Mouse (Mus musculus): ENCODE results near the gene Grm4. TPM values are rescaled to one million over a fixed set of nuclear protein-coding genes. Genes with fewer than 3 reads are reported as not detected.

The Grm4 gene
- polyA plus RNA-seq, 2 experiments = 0.01 TPM; not detected in 1

DNA sequence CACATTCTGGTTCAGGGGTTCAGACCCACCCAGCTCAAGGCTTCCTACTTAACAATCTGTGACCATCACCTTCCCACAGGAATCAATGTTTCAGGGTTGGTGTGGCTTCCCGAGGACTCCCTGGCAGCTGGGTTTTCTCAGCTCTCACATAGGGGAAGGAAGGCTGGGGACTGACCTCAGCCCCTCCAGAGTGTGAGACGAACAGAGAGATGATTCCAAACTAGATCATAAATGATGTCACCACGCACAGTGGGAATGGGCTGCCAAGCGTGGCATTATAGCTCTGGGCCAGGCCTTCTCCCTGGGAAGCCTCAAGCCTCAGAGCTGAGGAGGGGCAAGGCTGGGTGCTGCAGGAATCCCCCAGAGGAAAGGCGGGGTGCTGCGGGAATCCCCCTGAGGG is 96.8 kb downstream of the Grm4 start:
- WGBS (ENCODE audit: insufficient replicate concordance) = 56% methylated on average over 6 of the region's 6 CpGs
- Histone ChIP-seq H3K27me3 (ENCODE audit: control insufficient read depth, insufficient read depth, low read length) (no peaks in the 10 kb centered on the region), H3K9me3 (ENCODE audit: control insufficient read depth, low read length) (no peaks in the 10 kb centered on the region), H3K4me2 (ENCODE audit: low read depth) (no peak overlapping the region), H3K36me3 (replicated peaks; ENCODE audit: control insufficient read depth, insufficient read depth, low read depth) (no peaks in the 10 kb centered on the region), H3K9ac (replicated peaks) (no peak overlapping the region), H3K4me1 (replicated peaks; ENCODE audit: control insufficient read depth in 2 of 2, insufficient read depth in 2 of 2, low read length in 1 of 2) (no peaks in the 10 kb centered on the region), H3K27ac (no peak overlapping the region), H3K4me3 (ENCODE audit: insufficient read depth in 1 of 2, low read depth in 2 of 2, low read length in 2 of 2) (no peak overlapping the region)
- ATAC-seq (ENCODE audit: insufficient read depth) = no peak
- TF ChIP-seq EP300 (IDR thresholded peaks at IDR 0.05; ENCODE audit: low read depth) (no peak), CTCF (IDR thresholded peaks at IDR 0.05; ENCODE audit: low read depth) (no peak)
- DNase-seq (ENCODE audit: low read depth in 3 of 3, low spot score in 3 of 3) = no peak

DNA sequence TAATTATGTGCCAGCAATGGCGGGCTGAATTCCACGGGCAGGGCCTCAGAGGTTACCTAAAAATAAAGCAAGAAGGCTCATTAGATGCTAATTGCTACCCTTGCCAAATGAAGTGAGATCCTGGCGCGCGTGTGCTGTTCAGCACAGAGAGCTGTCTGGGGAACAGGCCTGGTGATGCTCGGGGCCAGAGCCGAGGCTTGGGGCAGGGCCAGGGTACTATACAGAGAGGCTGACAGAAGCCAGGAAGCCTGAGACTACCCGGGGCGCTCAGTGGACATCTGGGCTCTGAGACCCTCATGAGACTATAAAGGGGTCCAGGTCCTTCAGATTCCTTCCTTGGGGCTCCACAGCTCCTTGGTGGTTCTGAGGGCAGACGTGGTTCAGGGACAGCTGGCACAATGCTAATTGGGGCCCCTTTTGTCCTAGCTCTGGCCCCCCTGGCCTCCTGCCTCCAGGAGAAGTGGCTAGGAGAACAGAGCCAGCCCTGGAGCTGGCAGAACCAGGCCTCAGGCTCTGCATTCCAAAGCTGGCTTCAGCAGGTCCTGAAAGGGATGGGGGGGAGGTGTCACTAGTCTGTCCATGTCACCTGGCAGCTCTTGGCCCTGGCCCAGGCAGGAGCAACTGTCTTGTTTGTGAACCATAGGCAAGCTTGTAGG is 98.3 kb downstream of the Grm4 start:
- H3K4me1 ChIP-seq (replicated peaks; ENCODE audit: control insufficient read depth in 2 of 2, insufficient read depth in 2 of 2, low read length in 1 of 2) = no peaks in the 10 kb centered on the region
- H3K36me3 ChIP-seq (replicated peaks; ENCODE audit: control insufficient read depth, insufficient read depth, low read depth) = no peaks in the 10 kb centered on the region
- no peak overlapping the region for H3K27ac ChIP-seq
- no peak overlapping the region for H3K4me2 ChIP-seq (ENCODE audit: low read depth)
- H3K9ac ChIP-seq (replicated peaks) = no peak overlapping the region
- H3K9me3 ChIP-seq (ENCODE audit: control insufficient read depth, low read length) = no peaks in the 10 kb centered on the region
- TF ChIP-seq EP300 (IDR thresholded peaks at IDR 0.05; ENCODE audit: low read depth) = no peak
- TF ChIP-seq CTCF (IDR thresholded peaks at IDR 0.05; ENCODE audit: low read depth) = no peak
- DNase-seq (ENCODE audit: low read depth in 3 of 3, low spot score in 3 of 3) (no peak), ATAC-seq (ENCODE audit: insufficient read depth) (no peak)
- no peaks in the 10 kb centered on the region for H3K27me3 ChIP-seq (ENCODE audit: control insufficient read depth, insufficient read depth, low read length)
- WGBS (ENCODE audit: insufficient replicate concordance) = 33% methylated on average over 10 of the region's 10 CpGs
- no peak overlapping the region for H3K4me3 ChIP-seq (ENCODE audit: insufficient read depth in 1 of 2, low read depth in 2 of 2, low read length in 2 of 2)

DNA sequence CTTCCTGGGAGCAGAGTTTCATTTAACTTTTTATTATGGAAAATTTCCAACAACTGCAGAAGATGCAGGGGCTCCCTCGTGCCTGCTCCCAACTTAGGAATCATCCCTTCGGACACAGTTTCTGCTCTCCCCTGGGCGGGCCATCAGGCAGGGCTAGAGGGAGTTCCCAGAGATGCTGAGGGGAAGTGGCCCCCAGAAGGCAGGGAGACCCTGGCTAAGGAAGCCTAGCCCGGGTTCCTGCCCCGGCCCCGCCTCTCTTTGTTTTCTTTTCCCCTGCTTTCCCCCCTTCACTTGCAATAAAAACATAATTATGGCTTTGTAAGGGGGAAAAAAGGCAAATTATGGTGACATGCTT is 98.9 kb downstream of the Grm4 start:
- Histone ChIP-seq H3K27ac (no peak overlapping the region), H3K9ac (replicated peaks) (no peak overlapping the region), H3K4me3 (ENCODE audit: insufficient read depth in 1 of 2, low read depth in 2 of 2, low read length in 2 of 2) (no peak overlapping the region), H3K4me1 (replicated peaks; ENCODE audit: control insufficient read depth in 2 of 2, insufficient read depth in 2 of 2, low read length in 1 of 2) (no peaks in the 10 kb centered on the region), H3K4me2 (ENCODE audit: low read depth) (no peak overlapping the region), H3K36me3 (replicated peaks; ENCODE audit: control insufficient read depth, insufficient read depth, low read depth) (no peaks in the 10 kb centered on the region), H3K27me3 (ENCODE audit: control insufficient read depth, insufficient read depth, low read length) (no peaks in the 10 kb centered on the region), H3K9me3 (ENCODE audit: control insufficient read depth, low read length) (no peaks in the 10 kb centered on the region)
- DNase-seq (ENCODE audit: low read depth in 3 of 3, low spot score in 3 of 3) (no peak), ATAC-seq (ENCODE audit: insufficient read depth) (no peak)
- no peak for TF ChIP-seq EP300 (IDR thresholded peaks at IDR 0.05; ENCODE audit: low read depth)
- TF ChIP-seq CTCF (IDR thresholded peaks at IDR 0.05; ENCODE audit: low read depth) = no peak
- WGBS (ENCODE audit: insufficient replicate concordance) = 12% methylated on average over 6 of the region's 6 CpGs

DNA sequence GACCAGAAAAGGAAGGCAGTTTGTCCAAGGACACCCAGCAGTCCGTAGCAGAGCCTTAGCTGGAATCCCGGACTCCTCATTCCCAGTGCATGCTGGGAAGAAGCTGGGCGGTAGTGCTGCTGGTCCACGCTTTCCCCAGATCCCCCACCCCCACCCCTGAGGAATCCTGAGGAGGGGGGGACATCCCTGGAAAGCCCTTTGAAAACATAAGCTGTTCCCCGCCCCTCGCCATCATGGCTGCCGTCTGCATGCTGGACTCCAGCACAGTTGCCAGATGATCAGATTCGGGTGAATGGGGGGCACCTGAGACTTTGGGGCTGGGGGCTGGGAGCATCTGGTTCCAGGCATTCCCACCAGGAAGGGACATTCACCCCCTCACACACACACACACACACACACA is 99.4 kb downstream of the Grm4 start:
- no peaks in the 10 kb centered on the region for H3K27me3 ChIP-seq (ENCODE audit: control insufficient read depth, insufficient read depth, low read length)
- TF ChIP-seq EP300 (IDR thresholded peaks at IDR 0.05; ENCODE audit: low read depth) = no peak
- TF ChIP-seq CTCF (IDR thresholded peaks at IDR 0.05; ENCODE audit: low read depth) = no peak
- H3K4me1 ChIP-seq (replicated peaks; ENCODE audit: control insufficient read depth in 2 of 2, insufficient read depth in 2 of 2, low read length in 1 of 2) = no peaks in the 10 kb centered on the region
- H3K4me2 ChIP-seq (ENCODE audit: low read depth) = no peak overlapping the region
- H3K36me3 ChIP-seq (replicated peaks; ENCODE audit: control insufficient read depth, insufficient read depth, low read depth) = no peaks in the 10 kb centered on the region
- DNase-seq (ENCODE audit: low read depth in 3 of 3, low spot score in 3 of 3) = no peak
- H3K9ac ChIP-seq (replicated peaks) = no peak overlapping the region
- WGBS (ENCODE audit: insufficient replicate concordance) = 53% methylated on average over 8 of the region's 8 CpGs
- no peak for ATAC-seq (ENCODE audit: insufficient read depth)
- H3K4me3 ChIP-seq (ENCODE audit: insufficient read depth in 1 of 2, low read depth in 2 of 2, low read length in 2 of 2) = no peak overlapping the region
- no peak overlapping the region for H3K27ac ChIP-seq
- no peaks in the 10 kb centered on the region for H3K9me3 ChIP-seq (ENCODE audit: control insufficient read depth, low read length)

DNA sequence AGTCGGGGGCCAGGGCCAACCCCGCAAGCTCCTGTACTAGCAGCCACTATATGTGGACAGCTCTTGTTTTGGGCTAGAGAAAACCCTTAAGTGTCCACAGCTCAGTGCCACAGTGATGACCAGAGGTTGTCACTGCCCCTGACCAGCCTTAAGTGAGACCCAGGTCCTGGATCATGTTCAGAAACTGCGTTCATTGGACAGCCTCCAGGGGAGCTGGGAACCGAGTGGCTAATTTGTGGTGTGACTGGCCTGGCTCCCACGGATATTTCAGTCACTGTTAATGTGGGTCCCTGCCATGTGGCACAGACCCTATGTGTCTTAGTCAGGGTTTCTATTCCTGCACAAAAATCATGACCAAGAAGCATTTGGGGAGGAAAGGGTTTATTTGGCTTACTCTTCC is 112.2 kb downstream of the Grm4 start:
- H3K27ac ChIP-seq = no peak overlapping the region
- ATAC-seq (ENCODE audit: insufficient read depth) = no peak
- no peaks in the 10 kb centered on the region for H3K36me3 ChIP-seq (replicated peaks; ENCODE audit: control insufficient read depth, insufficient read depth, low read depth)
- DNase-seq (ENCODE audit: low read depth in 3 of 3, low spot score in 3 of 3) = no peak
- H3K4me1 ChIP-seq (replicated peaks; ENCODE audit: control insufficient read depth in 2 of 2, insufficient read depth in 2 of 2, low read length in 1 of 2) = no peaks in the 10 kb centered on the region
- no peaks in the 10 kb centered on the region for H3K9me3 ChIP-seq (ENCODE audit: control insufficient read depth, low read length)
- H3K27me3 ChIP-seq (ENCODE audit: control insufficient read depth, insufficient read depth, low read length) = no peaks in the 10 kb centered on the region
- no peak overlapping the region for H3K4me3 ChIP-seq (ENCODE audit: insufficient read depth in 1 of 2, low read depth in 2 of 2, low read length in 2 of 2)
- 55% methylated on average over 5 of the region's 5 CpGs for WGBS (ENCODE audit: insufficient replicate concordance)
- TF ChIP-seq EP300 (IDR thresholded peaks at IDR 0.05; ENCODE audit: low read depth) = no peak
- TF ChIP-seq CTCF (IDR thresholded peaks at IDR 0.05; ENCODE audit: low read depth) = no peak
- H3K9ac ChIP-seq (replicated peaks) = no peak overlapping the region
- H3K4me2 ChIP-seq (ENCODE audit: low read depth) = no peak overlapping the region

Measured in liver, embryonic 14.5 days (tissue).